Mouse (Mus musculus): ENCODE measurements around the gene Cdk6. TPM values are rescaled to one million over a fixed set of nuclear protein-coding genes. Genes with fewer than 3 reads are reported as not detected.

Cdk6 gene
- polyA plus RNA-seq, 2 experiments, result 5.7 to 13.9 TPM

- Histone ChIP-seq H3K36me3 (replicated peaks; ENCODE audit: control insufficient read depth, insufficient read depth, low read depth) (no peaks in the 10 kb centered on the region), H3K9me3 (ENCODE audit: control insufficient read depth, low read length) (no peaks in the 10 kb centered on the region), H3K27ac (no peak overlapping the region), H3K27me3 (ENCODE audit: control insufficient read depth, insufficient read depth, low read length) (no peaks in the 10 kb centered on the region), H3K4me2 (ENCODE audit: low read depth) (no peak overlapping the region), H3K4me3 (ENCODE audit: insufficient read depth in 1 of 2, low read depth in 2 of 2, low read length in 2 of 2) (no peak overlapping the region), H3K9ac (replicated peaks) (no peak overlapping the region), H3K4me1 (replicated peaks; ENCODE audit: control insufficient read depth in 2 of 2, insufficient read depth in 2 of 2, low read length in 1 of 2) (peaks cover 15 to 38% of the 10 kb centered on the region in 2 experiments)
- 75% methylated on average over 11 of the region's 11 CpGs for WGBS (ENCODE audit: insufficient replicate concordance)
- ATAC-seq (ENCODE audit: insufficient read depth) (no peak), DNase-seq (ENCODE audit: low read depth in 3 of 3, low spot score in 3 of 3) (no peak)
- no peak for TF ChIP-seq EP300 (IDR thresholded peaks at IDR 0.05; ENCODE audit: low read depth)
- no peak for TF ChIP-seq CTCF (IDR thresholded peaks at IDR 0.05; ENCODE audit: low read depth)
Measured at GRCm38 (mm10) chr5:3355560-3356260, 14.4 kb downstream of the Cdk6 start.

GRCm38 (mm10) chr5:3356261-3356778 is 15.0 kb downstream of the Cdk6 start:
- no peaks in the 10 kb centered on the region for H3K9me3 ChIP-seq (ENCODE audit: control insufficient read depth, low read length)
- peaks cover 19 to 41% of the 10 kb centered on the region in 2 experiments for H3K4me1 ChIP-seq (replicated peaks; ENCODE audit: control insufficient read depth in 2 of 2, insufficient read depth in 2 of 2, low read length in 1 of 2)
- no peak overlapping the region for H3K4me2 ChIP-seq (ENCODE audit: low read depth)
- 52% methylated on average over 10 of the region's 10 CpGs for WGBS (ENCODE audit: insufficient replicate concordance)
- H3K36me3 ChIP-seq (replicated peaks; ENCODE audit: control insufficient read depth, insufficient read depth, low read depth), result no peaks in the 10 kb centered on the region
- DNase-seq (ENCODE audit: low read depth in 3 of 3, low spot score in 3 of 3), result no peak
- no peak overlapping the region for H3K4me3 ChIP-seq (ENCODE audit: insufficient read depth in 1 of 2, low read depth in 2 of 2, low read length in 2 of 2)
- H3K9ac ChIP-seq (replicated peaks), result no peak overlapping the region
- no peak for ATAC-seq (ENCODE audit: insufficient read depth)
- H3K27me3 ChIP-seq (ENCODE audit: control insufficient read depth, insufficient read depth, low read length), result no peaks in the 10 kb centered on the region
- TF ChIP-seq CTCF (IDR thresholded peaks at IDR 0.05; ENCODE audit: low read depth), result no peak
- no peak for TF ChIP-seq EP300 (IDR thresholded peaks at IDR 0.05; ENCODE audit: low read depth)
- no peak overlapping the region for H3K27ac ChIP-seq

- no peaks in the 10 kb centered on the region for H3K27me3 ChIP-seq (ENCODE audit: control insufficient read depth, insufficient read depth, low read length)
- 74% methylated on average over 6 of the region's 6 CpGs for WGBS (ENCODE audit: insufficient replicate concordance)
- TF ChIP-seq EP300 (IDR thresholded peaks at IDR 0.05; ENCODE audit: low read depth) (no peak), CTCF (IDR thresholded peaks at IDR 0.05; ENCODE audit: low read depth) (no peak)
Measured at GRCm38 (mm10) chr5:3357496-3357895, 16.2 kb downstream of the Cdk6 start.

GRCm38 (mm10) chr5:3358687-3359520 is 17.6 kb downstream of the Cdk6 start:
- Histone ChIP-seq H3K9me3 (ENCODE audit: control insufficient read depth, low read length) (no peaks in the 10 kb centered on the region), H3K36me3 (replicated peaks; ENCODE audit: control insufficient read depth, insufficient read depth, low read depth) (no peaks in the 10 kb centered on the region), H3K4me2 (ENCODE audit: low read depth) (peak overlapping the region; percentile 34), H3K4me3 (ENCODE audit: insufficient read depth in 1 of 2, low read depth in 2 of 2, low read length in 2 of 2) (no peak overlapping the region), H3K4me1 (replicated peaks; ENCODE audit: control insufficient read depth in 2 of 2, insufficient read depth in 2 of 2, low read length in 1 of 2) (peaks cover 30 to 59% of the 10 kb centered on the region in 2 experiments), H3K9ac (replicated peaks) (no peak overlapping the region; the same call in 1 of the 2 replicates), H3K27me3 (ENCODE audit: control insufficient read depth, insufficient read depth, low read length) (no peaks in the 10 kb centered on the region), H3K27ac (peak overlapping the region; percentile 48)
- ATAC-seq (ENCODE audit: insufficient read depth) (peak; percentile 68), DNase-seq (ENCODE audit: low read depth in 3 of 3, low spot score in 3 of 3) (peak in 1 of 3 experiments; percentile 52)
- TF ChIP-seq EP300 (IDR thresholded peaks at IDR 0.05; ENCODE audit: low read depth) (no peak), CTCF (IDR thresholded peaks at IDR 0.05; ENCODE audit: low read depth) (no peak)
- WGBS (ENCODE audit: insufficient replicate concordance), result 50% methylated on average over 5 of the region's 5 CpGs

More at GRCm38 (mm10) chr5:3357496-3357895, 16.2 kb downstream of the Cdk6 start:
- DNase-seq (ENCODE audit: low read depth in 3 of 3, low spot score in 3 of 3) (no peak), ATAC-seq (ENCODE audit: insufficient read depth) (no peak)
- H3K9ac ChIP-seq (replicated peaks), result no peak overlapping the region
- H3K4me1 ChIP-seq (replicated peaks; ENCODE audit: control insufficient read depth in 2 of 2, insufficient read depth in 2 of 2, low read length in 1 of 2), result peaks cover 27 to 48% of the 10 kb centered on the region in 2 experiments
- H3K4me2 ChIP-seq (ENCODE audit: low read depth), result no peak overlapping the region
- H3K27ac ChIP-seq, result no peak overlapping the region
- no peak overlapping the region for H3K4me3 ChIP-seq (ENCODE audit: insufficient read depth in 1 of 2, low read depth in 2 of 2, low read length in 2 of 2)
- H3K36me3 ChIP-seq (replicated peaks; ENCODE audit: control insufficient read depth, insufficient read depth, low read depth), result no peaks in the 10 kb centered on the region
- no peaks in the 10 kb centered on the region for H3K9me3 ChIP-seq (ENCODE audit: control insufficient read depth, low read length)

GRCm38 (mm10) chr5:3359914-3360313 is 18.6 kb downstream of the Cdk6 start:
- Histone ChIP-seq H3K4me3 (ENCODE audit: insufficient read depth in 1 of 2, low read depth in 2 of 2, low read length in 2 of 2) (no peak overlapping the region), H3K9me3 (ENCODE audit: control insufficient read depth, low read length) (no peaks in the 10 kb centered on the region), H3K9ac (replicated peaks) (no peak overlapping the region), H3K27ac (no peak overlapping the region), H3K27me3 (ENCODE audit: control insufficient read depth, insufficient read depth, low read length) (no peaks in the 10 kb centered on the region), H3K4me1 (replicated peaks; ENCODE audit: control insufficient read depth in 2 of 2, insufficient read depth in 2 of 2, low read length in 1 of 2) (peaks cover 25 to 52% of the 10 kb centered on the region in 2 experiments), H3K4me2 (ENCODE audit: low read depth) (no peak overlapping the region), H3K36me3 (replicated peaks; ENCODE audit: control insufficient read depth, insufficient read depth, low read depth) (no peaks in the 10 kb centered on the region)
- 62% methylated on average over 7 of the region's 7 CpGs for WGBS (ENCODE audit: insufficient replicate concordance)
- DNase-seq (ENCODE audit: low read depth in 3 of 3, low spot score in 3 of 3) (no peak), ATAC-seq (ENCODE audit: insufficient read depth) (no peak)
- TF ChIP-seq EP300 (IDR thresholded peaks at IDR 0.05; ENCODE audit: low read depth) (no peak), CTCF (IDR thresholded peaks at IDR 0.05; ENCODE audit: low read depth) (peak; percentile 19; the same call in 1 of the 2 replicates)

Data from liver, embryonic 14.5 days (tissue).